Mouse (Mus musculus) ovary, adult 2 months (tissue): ENCODE results near the gene Rala. TPM values are rescaled to one million over a fixed set of nuclear protein-coding genes. Genes with fewer than 3 reads are reported as not detected.

Experiments used
- polyA plus RNA-seq: library from polyadenylated mRNA; depleted of rRNA; stranded (reverse); fragments of >200 nt; gene quantifications from 2 replicates; pipeline ENCODE4 v1.2.3, GENCODE M21; 2012; rRNA removed

Rala gene
- 11.2 and 13.8 TPM in 2 replicates for polyA plus RNA-seq

DNA sequence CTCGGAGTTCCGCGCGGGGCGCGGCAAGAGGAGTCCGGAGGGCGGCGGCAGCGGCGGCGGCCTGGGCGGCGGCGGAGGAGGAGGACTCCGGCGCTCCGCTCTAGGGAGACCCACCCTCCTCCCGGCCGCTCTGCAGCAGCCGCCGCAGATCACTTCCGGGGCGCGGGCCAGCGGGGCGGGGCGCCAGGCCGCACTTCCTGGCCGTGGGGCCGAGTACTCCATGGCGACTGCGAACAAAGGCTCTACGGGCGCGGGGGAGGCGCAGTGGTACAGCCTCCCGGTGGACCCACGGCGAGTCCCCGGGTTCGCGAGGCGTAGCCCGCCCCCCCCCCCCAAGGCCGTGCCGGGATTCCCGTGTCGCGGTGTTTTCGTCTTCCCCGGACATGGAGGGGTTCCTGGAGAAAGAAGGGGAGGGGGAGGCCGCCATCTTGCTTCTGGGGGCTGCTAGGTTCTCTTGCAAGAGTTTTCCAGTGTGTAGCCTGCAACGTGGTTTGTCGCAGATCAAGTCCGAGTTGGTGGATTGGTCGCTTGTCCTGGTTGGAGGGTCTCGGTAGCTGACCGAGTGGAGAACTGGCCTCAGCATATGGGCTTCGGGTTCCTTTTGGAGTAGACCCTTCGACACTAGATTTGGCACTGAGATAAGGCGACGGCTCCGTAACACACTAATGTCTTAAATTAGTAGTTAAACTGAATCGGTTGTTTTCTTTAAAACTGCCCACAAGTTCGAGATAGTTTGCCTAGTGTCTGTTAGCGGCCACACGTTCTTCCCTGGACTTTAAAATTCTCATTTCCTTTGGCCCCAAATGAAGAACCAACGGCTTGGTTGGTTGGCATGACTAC is at the start of gene Rala:
TSS of gene Rala (minus strand) at position 162 of the 840 bp plus-strand sequence.

DNA sequence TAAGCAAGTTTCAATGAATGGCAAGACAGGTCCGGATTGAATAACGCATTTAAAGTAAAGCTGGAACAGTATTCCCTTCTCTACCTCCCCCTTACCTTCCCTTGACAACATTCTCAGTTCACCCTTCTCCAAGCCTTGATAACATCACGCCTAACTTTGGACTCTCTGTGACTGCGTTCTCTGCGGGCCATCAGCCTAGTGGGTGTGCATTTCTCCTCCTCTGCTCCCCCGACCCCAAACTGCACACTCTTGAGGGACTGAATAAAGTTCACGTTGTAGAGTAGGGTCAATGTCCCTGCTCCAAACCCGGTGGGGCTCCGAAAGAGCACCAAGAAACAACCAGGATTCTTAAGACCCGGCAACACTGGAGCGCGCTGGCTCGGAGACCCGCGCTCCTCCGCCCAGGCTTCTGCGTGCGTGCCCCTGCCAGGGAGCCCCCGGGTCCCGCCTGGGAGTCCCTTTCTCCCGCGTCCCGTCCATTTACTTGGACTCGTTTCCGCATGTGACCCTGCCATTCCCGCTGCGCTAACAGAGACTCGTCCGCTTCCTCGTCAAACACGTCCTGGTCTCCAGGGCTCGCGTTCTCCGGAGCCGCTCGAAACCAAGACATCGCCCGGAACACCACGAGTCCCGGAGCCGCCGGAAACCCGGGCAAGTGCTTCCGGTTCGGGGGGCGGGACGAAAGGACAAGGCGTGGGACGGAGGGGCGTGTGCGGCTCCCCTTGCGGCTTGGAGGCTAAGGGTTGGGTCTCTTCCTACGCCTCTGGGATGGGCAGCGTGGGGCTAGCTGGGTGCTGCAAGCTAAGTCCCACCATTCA is 48.9 kb upstream of the Rala start, which contains the start of gene Yae1d1:
TSS of gene Yae1d1 (minus strand) at position 653 of the 818 bp plus-strand sequence.

Other genes starting within 250 kb of the Rala start
- gene Mplkip, start 249.0 kb downstream of the Rala start, polyA plus RNA-seq = 16.3 and 23.5 TPM in 2 replicates
- gene Sugct, start 248.7 kb downstream of the Rala start, polyA plus RNA-seq = 1.1 and 1.5 TPM in 2 replicates
- gene Cdk13, start 139.1 kb downstream of the Rala start, polyA plus RNA-seq = 71.1 and 118 TPM in 2 replicates
- 4.6 and 5.3 TPM in 2 replicates for gene Yae1d1, start 49.1 kb upstream of the Rala start, polyA plus RNA-seq